Mouse (Mus musculus): ENCODE data around the gene Ier5l.
A peak's percentile ranks its signal among the peaks of the same experiment; 100 is the strongest.

Ier5l gene

DNA sequence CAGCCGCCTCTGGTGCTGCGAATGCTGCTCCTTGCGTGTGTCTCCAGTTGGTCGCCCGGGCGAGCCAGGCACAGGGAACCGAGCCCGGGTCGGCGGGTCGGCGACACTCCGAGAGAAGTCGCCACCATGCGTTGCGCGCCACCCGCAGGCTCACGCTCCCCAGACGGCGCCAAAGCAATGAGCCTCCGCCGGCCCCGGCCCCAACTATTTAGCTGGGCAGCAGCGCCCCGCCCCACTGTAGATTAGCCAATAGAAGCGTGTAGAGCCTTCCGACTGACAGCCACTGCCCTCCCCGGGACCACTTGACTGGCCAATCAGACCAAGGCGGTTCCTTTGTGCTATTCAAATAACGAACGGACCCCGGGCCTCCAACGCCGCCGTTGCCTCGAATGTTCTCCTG is at the start of gene Ier5l:
Gene Ier5l (minus strand): TSS at position 181 of the 400 bp plus-strand sequence.
- peak; percentile 99 for DNase-seq (ENCODE audit: inconsistent ontology term)

DNA sequence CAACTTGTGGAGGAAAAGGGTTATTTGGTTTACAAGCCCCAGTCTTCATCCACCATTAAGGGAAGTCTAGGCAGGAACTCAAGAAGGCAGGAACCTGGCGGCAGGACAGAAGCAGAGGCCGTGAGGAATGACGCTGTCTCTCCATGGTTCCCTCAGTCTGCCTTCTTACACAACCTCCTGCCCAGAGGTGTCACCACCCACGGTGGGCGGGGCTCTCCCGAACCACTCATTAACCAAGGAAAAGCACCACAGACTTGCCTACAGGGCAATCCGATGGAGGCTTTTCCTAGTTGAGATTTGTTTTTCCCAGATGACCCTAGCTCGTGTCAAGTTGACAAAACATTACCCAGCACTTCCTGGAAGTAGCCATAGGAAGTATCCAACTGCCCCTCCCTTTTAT is 49.7 kb upstream of the Ier5l start:
- no peak for DNase-seq (ENCODE audit: inconsistent ontology term)

DNA sequence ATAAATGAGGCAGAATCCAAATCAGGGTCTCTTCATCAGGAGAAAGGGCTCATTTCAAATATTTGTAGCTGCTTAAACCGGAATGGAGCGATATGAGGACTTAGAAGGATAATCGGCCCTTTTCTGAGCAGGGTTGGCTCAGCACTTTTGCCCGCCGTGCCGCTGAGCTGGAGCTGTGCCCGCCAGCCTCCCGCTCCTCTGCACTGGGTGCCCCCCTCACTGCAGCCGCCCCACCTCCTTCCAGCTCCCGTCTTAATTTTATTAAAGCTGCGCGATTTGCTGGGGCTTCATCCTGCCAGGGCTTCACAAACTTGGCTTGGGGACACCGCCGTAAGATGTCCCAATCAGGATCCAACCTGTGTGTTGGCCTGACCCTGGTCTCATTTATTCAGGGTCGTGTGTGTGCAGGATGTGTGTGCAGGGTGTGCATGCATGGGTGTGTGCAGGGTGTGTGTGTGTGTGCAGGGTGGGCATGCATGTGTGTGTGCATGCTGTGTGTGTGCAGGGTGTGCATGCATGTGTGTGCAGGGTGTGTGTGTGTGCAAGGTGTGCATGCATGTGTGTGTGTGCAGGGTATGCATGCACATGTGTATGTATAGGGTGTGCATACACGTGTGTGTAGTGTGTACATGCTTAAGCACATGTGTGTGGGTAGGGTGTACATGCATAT is 36.8 kb upstream of the Ier5l start:
- DNase-seq (ENCODE audit: inconsistent ontology term): no peak

DNA sequence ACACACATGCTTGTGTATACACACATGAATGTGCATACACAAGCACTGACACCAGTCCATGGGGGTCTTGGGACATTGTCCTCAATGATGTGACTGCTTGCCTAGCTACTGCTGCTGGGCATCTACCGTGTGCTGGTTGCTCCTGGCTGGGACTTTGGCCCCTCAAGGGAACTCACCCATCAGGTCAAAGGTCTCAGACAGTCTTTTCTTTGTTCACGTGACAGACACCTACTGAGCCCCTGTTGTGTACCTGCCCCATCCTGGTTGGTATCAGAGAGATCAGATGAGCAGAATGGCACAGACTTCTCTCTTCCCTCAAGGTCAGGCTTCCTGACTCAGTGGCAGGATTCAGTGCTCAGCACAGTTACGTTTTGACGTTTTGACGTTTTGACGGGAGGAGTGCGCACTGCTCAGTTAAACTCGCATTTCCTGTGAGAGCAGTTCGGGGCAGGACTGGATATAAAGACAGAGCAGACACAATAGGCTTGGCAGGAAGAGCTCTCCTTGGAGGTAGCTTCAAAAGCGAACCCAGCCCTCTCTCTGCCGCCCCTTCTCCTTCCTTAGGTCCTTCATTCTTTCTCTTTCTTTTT is 33.2 kb upstream of the Ier5l start:
- no peak for DNase-seq (ENCODE audit: inconsistent ontology term)

DNA sequence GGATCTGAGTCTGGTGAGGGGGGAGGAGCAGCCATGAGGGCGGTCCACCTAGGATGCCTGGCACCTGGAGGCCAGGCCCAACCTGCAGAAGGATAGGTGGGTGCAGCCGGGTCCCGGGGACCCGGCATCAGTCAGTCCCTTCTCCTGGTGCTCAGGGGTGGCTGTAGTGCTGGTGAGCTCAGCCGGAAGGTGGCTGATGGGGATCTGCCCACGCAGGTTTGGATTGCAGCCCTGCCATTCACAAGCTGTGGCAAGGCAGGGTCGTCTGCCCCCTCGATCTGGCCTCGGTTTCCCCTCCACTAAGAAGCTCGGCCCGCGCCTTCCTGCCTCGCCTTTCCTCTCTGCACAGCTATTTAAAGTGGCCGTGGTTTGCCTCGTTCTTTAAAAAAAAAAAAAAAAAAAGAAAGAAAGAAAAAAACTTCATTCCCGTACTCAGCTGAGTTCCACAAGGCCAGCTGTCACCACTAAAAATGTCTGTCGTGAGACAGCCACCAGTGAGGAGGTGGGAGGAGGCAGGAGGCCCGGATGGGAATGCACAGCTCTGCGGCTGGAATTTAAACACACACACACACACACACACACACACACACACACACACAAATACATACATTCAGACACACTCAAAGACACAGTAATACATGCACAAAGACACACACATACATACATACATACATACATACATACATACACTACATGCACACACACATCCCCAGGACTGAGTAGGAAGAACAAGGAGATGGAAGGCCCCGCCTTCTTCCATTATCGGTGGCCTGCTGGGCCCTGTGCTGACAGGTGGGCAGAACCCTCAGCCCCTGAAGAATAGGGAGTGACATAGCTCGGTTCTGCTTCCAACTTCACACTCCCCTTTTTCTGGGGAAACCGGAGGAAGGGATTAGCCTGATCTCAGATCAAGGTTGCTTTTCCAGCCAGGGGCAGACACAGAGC is 29.9 kb upstream of the Ier5l start:
- DNase-seq (ENCODE audit: inconsistent ontology term): no peak

DNA sequence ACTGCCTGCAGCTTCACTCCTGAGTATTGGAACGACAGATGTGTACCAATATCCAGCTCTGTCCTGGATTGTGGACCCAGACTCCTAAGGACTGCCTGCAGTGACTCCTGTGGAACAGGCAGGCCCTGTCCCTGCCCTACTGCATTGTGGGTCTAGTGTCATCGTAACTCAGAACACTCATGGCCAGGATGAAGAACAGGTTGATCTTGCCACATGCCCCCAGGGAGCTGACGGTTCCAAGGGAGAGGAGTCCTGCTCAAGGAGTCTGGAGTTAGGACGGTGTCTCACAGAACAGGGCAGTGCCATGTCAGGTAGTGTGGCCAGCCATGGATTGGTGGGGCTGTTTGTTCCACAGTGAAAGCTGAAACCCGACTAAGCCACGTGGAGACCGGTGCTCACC is 27.7 kb upstream of the Ier5l start:
- DNase-seq (ENCODE audit: inconsistent ontology term): no peak

DNA sequence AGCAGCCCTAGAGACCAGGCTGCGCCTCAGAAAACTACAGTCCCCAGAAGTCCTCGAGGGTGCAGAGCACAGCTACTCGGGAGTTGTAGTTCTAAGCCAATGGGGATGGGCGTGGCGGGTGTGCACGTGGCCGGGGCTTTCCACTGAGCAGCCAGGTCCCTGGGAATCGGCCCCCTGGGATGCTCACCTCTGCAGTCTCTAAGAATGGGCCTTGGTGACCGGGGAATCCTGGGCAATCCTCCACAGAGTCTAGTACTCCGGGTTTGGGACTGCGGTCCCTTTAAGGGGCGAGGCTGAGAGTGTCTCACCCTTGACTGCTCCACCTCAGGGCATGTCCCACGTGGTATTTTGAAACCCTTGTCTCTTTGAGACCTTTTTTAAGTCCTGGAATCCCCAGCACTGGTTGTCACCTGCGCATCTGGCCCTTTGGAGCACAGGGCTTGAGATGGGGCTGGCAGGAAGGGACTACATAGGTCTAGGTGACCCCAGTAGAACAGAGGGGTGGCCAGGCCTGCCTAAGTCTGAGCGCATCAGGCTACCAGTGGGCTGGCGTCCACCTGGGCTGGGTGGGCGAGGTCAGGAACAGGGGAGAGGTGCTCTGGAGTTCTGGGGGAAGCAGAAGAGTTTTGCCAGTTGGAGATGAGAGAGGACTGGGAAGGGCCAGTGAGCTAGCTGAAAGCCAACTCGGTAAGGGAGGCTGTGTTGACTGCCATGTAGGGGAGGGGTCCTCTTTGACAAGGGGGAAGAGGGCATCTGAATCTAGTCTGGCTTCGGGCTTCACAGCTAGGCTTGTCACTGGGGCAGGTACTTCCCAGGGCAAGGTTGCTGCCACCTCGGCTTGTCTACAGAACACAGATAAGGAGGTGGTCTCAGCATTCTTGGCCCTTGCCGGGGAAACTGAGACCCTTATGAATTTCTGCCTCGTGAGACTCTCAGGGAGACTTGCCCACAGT is 22.2 kb upstream of the Ier5l start:
- DNase-seq (ENCODE audit: inconsistent ontology term): peak; percentile 64

DNA sequence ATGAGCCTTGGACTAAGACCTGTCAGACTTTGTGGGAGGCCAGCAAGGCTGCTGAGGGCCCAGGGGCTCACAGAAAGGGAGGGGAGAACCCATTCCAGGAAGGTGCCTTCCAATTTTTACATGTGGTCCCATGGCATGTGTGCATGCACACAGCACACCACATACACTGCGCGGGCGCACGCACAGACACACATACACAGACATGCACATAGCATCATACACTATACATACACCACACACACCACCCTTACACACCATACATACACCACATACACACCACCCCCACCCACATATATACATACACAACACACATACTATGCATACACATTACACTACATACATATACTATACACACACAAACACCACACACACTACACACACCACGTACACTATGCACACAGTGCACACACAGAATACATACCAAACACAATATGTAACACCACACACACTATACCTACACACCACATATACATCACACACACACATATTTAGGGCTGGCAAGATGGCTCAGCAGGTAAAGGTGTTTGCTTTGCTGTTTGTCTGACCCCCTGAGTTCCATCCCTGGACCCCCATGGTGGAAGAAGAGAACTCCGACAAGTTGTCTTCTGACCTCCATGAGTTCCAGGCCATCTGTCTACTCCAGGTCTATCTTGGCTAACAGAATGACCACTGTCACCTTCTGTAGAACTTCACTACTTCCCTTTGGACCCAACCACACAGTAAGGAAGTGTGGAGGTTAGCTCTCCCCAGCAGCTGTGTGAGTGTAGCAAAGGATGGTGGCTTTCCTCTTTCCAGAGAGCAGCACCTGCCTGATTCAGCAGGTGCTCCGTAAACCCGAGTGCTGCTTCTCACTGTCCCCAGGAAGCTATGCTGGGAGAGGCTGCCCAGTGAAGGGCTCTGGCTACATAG is 21.2 kb upstream of the Ier5l start:
- no peak for DNase-seq (ENCODE audit: inconsistent ontology term)

DNA sequence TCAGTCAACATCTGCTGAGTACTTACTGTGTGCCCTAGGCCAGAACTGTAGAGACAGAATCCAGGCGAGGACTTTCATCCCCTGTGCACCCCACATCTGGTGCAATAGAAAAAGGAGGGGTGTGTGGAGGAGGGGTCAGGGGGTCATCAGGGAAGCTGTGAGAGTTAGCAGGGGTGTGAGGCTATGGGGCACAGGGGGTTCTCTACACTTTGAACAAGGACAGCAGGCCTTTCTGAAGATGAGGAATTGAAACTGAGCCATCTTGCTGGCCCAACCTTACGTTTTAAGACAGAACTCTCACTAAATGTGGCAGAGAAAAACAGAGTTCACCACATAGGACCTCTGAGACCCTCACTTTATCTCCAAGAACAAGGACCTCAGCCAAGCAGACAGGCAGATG is 16.4 kb upstream of the Ier5l start:
- DNase-seq (ENCODE audit: inconsistent ontology term): no peak

DNA sequence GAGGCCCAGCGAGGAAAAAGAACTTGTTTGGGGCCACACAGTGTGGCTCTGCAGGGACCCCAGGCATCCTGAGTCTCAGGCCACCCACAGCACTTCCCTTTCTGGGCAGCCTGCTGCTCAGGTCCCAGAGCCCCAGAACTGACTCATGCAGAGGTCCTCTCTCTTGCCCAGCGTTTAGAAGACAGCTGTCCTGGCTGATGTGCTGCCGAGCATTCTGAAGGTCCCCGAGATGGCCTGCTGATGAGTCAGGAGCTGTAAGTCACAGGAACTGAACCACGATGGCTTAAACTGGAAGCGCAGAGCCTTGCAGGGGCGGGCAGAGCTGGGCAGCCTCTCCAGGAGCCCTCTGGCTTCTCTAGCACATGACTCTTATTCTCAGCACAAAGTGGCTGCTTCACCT is 13.6 kb upstream of the Ier5l start:
- DNase-seq (ENCODE audit: inconsistent ontology term): peak; percentile 74

DNA sequence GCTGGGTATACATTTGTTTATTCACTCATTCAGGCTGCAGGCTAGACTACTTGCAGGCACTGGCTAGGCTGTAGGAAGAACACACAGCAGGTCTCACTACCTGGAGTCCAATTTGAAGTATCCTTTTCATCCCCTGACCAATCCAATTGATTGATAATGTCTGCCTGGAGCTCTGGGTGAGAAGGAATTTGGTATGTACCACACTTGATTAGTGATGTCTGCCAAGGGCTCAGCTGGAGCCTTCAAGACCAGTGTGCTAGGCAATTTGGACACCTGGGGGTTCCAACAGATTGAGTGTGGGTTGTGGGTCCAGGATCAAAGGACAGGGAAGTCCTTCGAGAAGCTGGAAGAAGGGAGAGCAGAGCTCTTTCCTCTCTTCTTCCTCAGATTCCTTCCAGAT is 4.5 kb upstream of the Ier5l start:
- no peak for DNase-seq (ENCODE audit: inconsistent ontology term)

DNA sequence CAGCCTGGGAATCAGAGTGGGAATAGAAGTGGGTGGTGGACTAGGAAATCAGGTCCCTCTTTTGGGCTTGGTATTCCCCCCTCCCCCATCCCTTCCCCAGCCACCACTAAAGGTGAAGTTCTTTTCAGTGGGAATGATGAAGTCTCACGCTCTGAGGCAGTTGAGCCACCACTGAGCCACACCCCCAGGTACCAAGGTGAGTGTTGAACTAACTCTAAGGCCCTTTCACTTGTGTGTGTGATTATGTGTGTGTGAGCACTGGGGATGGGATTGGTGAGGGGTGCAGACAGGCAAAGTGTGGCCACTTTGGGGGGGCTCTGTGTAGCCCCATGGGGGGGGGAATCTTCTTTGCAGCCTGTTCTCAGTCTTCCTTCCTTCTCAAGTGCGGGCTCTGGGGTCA is 2.2 kb upstream of the Ier5l start:
- no peak for DNase-seq (ENCODE audit: inconsistent ontology term)

DNA sequence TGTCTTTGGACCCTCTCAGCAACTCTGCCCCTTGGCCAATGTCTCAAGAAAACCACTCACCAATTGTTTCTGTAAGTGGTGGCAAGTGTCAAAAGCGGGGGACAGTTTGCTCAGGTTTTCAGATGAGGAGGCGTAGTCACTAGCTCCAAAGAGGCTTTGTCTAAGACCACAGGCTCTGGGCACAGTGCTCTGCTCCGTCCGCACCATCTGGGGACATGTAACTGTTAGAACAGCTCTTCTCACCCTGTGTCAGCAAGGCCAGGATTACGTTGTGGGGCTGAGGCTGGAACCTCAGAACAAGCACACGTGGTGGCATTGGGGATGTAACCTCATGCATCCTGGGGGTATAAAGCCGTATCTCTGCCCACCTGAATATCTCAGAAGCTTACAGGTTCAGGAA is 1.4 kb upstream of the Ier5l start:
- DNase-seq (ENCODE audit: inconsistent ontology term): no peak

DNA sequence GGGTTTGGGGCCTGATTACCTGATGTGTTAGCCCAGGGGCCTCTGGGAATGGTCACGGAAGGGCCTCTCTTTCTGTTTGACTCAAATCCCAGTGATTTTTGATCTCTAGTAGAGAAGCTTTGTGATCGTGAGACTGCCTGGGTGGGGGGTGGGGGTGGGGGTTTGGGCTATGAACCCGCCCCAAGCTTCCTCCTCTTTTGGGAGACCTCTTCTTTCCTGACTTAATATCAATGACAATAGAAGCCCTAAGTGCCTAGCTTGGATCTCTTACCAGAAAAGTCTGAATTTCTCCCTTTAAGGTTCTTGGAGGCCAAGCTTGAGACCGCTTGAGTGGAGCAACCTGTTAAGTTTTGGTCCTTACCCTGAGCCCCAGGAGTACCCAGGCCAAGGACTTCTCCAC is 757 bp upstream of the Ier5l start:
- no peak for DNase-seq (ENCODE audit: inconsistent ontology term)

DNA sequence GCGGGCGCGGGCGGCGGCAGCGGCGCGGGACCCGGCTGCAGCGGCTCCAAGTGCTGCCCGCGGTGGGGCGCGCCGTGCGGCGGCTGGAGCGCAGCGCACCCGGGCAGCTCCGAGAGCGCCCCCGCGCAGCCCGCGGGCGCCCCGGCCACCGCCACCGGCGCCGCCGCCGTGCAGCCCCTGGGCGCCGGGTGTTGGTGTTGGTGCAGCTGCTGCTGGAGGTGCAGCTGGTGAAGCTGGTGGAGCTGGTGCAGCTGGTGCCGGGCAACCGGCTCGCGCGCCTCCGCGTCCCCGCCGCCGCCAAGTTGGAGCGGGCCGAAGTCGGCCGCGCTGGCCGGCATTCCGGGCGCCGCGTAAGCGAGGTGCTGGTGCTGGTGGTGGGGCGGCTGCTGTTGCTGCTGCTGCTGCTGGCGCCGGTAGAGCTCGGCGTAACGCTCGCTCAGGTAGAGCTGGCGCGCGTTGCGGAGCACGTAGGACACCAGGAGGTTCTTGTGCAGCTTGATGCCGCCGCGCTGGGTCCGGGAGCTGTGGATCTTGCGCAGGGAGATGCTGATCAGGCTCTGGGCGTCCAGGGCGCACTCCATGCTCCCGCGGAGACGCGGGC is 488 bp downstream of the Ier5l start:
- DNase-seq (ENCODE audit: inconsistent ontology term): no peak

DNA sequence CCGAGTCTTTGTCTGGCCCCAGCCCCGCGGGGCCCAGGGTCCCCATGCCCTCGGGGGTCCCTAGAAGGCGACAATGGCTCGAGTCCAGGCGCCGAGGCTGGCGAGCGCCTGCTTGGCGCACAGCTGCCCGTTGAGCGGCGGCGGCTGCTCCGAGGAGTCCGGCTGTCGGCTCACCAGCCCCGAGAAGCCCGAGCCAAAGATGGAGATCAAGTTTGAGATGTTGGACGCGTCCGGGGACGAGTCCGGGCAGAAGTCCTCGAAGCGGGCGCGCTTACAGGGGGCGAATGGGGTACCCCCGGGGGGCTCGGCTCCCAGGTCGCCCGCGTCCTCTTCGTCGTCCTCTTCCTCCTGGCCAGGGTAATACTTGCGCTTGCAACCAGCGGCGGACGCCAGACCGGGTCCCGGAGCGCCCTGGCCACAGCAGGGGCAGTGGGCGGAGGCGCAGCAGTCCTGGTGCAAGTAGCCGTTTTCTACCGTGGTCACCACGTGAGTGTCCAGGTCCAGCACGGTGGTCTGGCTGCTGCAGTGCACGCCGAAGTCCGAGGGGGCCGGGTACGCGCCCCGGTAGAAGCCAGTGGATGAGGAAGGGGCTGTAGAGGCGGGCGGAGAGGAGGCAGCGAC is 1.2 kb downstream of the Ier5l start:
- peak; percentile 56 for DNase-seq (ENCODE audit: inconsistent ontology term)

DNA sequence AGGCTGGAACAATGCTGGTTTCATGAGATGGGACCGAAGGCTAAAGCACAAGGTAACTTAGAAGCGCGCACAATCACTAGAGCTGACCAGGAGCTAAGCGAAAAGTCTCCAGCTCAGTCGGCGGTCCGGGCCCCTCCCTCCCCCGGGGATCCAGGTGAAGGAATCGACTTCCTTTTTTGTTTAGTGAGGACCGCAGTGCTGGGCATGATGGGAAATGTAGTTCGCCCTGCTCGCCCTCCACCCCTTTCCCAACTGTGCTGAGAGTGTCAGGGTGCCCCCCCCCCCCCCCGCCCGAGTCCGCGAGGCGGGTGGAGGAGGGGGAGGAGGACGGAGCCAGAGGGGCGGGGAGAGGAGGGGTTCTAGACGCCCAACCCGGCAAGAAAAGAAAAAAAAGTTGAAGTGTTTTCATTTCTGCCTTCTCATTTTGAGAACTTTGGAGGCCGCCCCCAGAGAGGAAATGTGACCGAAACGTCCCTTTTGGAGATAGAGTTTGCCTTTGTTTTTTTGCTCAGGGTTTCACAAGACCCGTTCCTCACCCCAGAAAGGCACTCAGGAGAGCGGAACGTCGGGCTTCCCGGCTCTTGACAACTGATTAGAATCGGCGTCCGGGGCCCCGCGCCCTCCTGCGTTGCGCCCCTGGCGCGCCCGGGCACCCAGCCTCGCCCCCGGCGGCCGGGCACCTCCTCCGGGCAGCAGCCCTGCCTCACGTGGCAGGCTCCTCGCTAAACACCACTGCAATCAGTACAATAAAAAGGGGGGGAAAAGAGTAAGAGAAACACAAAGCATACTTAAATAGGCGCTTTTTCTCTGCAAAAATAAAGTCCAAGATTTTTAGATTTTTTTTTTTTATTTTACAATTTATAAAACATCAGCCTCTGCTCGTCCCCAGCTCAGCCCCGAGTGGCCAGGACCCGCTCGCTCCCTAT is 2.0 kb downstream of the Ier5l start:
- DNase-seq (ENCODE audit: inconsistent ontology term): peak; percentile 95

DNA sequence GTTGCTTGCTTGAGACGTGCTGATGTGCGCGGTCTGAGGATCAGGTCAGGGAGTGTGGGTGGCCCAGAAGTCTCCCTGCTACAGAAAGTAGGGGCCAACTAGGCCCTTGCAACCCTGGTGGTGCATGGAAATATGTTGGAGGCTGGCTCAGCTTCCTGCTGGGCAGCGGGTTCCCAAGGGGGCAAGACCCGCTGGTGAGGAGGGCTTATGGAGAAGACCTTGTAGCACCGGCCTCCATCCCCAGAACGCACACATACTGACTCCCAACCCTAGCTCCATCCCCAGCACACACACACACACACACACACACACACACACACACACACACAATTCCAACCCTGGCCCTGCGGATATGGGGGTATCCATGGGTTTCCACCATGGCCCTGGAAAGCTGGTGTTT is 3.0 kb downstream of the Ier5l start:
- peak; percentile 60 for DNase-seq (ENCODE audit: inconsistent ontology term)

All from Muller cell, postnatal 12 days (primary cell).